In the genomic region with DNA sequence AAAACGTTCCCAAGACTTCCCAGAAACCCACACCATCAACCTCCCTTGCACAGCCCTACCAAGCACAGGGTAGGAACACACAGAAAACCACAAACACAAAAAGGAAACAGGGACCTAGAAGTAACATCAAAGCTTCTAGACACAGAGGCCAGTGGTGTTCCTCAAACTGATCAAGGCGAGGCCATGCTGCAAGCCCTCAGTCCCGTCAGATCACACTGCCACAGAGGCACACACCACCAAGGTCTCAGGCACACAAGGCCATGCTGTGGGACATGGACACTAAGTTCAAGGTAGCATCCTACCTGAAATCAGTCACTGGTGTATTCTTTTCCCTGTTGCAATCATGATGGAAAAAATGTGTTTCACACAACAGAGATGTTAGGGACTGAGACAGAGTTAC, we compare ENCODE assay signal across 16 mouse cellular contexts.
"Had no signal": no experiment of that assay in that cellular context is flagged by ENCODE, and none has a peak within 500 bp of the region (broad histone marks: within the 10 kb centered on the region; RNA-seq: fewer than 3 reads in every experiment).

No protein-coding gene starts in this region.

- H3K27me3 ChIP-seq: limb, embryonic 13.5 days; midbrain, embryonic 12.5 days; neural tube, embryonic 12.5 days had no signal

- DNase-seq: kidney, adult 11 months; kidney, adult 9 months; kidney, postnatal 4 days; left cerebral cortex, postnatal 4 days; lung, adult 18-20 months; lung, postnatal 36 days; retina, postnatal 1 day; right cerebral cortex, postnatal 14 days; thymus, postnatal 4 days had no signal

- ATAC-seq: midbrain, embryonic 16.5 days had no signal

- H3K4me2 ChIP-seq: limb, embryonic 13.5 days; midbrain, embryonic 12.5 days; neural tube, embryonic 12.5 days had no signal

- H3K4me3 ChIP-seq: layer of hippocampus, adult 2 months; limb, embryonic 13.5 days; midbrain, embryonic 12.5 days; neural tube, embryonic 12.5 days had no signal

- H3K27ac ChIP-seq: kidney, postnatal 0 days; layer of hippocampus, adult 2 months; limb, embryonic 13.5 days; liver, embryonic 14.5 days; midbrain, embryonic 12.5 days; neural tube, embryonic 12.5 days had no signal

- H3K36me3 ChIP-seq: limb, embryonic 13.5 days; neural tube, embryonic 12.5 days had no signal
